Mouse (Mus musculus) erythroblast, embryonic 14.5 days (primary cell): ENCODE data around the gene Zfp473. TPM values are rescaled to one million over a fixed set of nuclear protein-coding genes. Genes with fewer than 3 reads are reported as not detected.

Experiments used
- H3K27me3 ChIP-seq: 2 replicates; pipeline ENCODE4 v1.6.1; 2012; ENCODE audit warnings: inconsistent platforms; ENCODE audit not compliant: control insufficient read depth
- H3K36me3 ChIP-seq: 2 replicates; pipeline ENCODE4 v1.6.1; 2012; ENCODE audit warnings: mild to moderate bottlenecking, inconsistent platforms; ENCODE audit not compliant: control insufficient read depth
- H3K4me1 ChIP-seq: 2 replicates; pipeline ENCODE4 v1.6.1; 2012; ENCODE audit warnings: inconsistent platforms; ENCODE audit not compliant: control insufficient read depth
- H3K4me3 ChIP-seq: replicated peaks from 2 replicates; pipeline ENCODE3; 2012; ENCODE audit warnings: moderate library complexity, mild to moderate bottlenecking, inconsistent platforms
- H3K9me3 ChIP-seq: 2 replicates; pipeline ENCODE4 v1.6.1; 2012; ENCODE audit warnings: low read length, inconsistent platforms, mixed read lengths; ENCODE audit not compliant: control insufficient read depth
- GATA1 ChIP-seq: IDR thresholded peaks from 2 replicates; pipeline ENCODE4 v1.6.1; 2012; ENCODE audit warnings: low read length, inconsistent platforms, mixed read lengths
- TAL1 ChIP-seq: IDR thresholded peaks from 3 replicates; pipeline ENCODE4 v1.6.1; 2012; ENCODE audit warnings: low read length, inconsistent platforms, mixed read lengths
- polyA plus RNA-seq: library from polyadenylated mRNA; stranded (reverse); fragments of >175 nt; gene quantifications from 2 replicates; pipeline ENCODE4 v1.2.3, GENCODE M21; 2012

The Zfp473 gene
- polyA plus RNA-seq, 1 experiment: 0.07 TPM

DNA sequence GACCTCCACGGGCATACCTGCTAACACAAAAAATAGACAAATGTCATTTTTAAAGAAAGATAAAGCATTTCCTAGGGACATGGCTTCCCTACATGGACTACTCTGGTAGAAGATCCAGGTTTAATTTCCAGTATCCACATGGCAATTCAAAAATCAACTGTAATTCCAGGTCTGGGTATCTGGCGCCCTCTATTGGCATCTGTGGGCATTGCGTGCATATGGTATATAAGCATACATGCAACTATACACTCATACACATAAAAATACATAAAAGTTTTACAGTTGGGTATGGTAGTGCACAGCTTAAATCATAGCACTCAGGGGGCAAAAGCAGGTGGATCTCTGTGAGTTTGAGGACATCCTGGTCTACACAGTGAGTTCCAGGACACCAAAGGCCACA, 46.5 kb downstream of the Zfp473 start:
- no peak for TF ChIP-seq GATA1
- Histone ChIP-seq H3K4me3 (no peak overlapping the region), H3K27me3 (no peaks in the 10 kb centered on the region), H3K36me3 (no peaks in the 10 kb centered on the region), H3K4me1 (no peaks in the 10 kb centered on the region), H3K9me3 (peaks cover 9% of the 10 kb centered on the region; the same call in 1 of the 2 replicates)

DNA sequence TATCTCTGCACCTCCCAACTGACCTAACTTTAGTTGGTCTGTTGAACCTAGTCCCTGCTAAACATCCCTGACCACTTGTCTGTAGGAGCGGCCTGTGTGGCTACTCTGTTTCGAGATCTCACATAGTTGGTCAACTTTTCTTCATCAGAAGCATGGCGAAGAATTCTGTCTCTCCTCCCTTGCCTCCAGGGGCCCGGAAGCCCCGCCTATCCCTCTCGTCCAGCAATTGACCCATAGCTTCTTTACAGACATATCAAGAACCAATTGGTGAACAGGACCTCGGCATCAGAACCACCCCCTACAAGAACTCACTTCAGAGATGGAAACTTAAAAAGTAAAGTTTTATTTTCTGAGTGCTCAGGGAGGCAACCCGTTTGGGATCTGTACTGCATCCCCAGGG, 47.9 kb downstream of the Zfp473 start:
- peaks cover 6% of the 10 kb centered on the region; the same call in 1 of the 2 replicates for H3K9me3 ChIP-seq
- H3K27me3 ChIP-seq: 0 out of 2 replicates have a peak, but pooled peaks cover 2% of the 10 kb centered on the region
- peaks cover 3% of the 10 kb centered on the region for H3K4me1 ChIP-seq
- TF ChIP-seq GATA1 (no peak), TAL1 (no peak)
- H3K36me3 ChIP-seq: no peaks in the 10 kb centered on the region
- no peak overlapping the region for H3K4me3 ChIP-seq

DNA sequence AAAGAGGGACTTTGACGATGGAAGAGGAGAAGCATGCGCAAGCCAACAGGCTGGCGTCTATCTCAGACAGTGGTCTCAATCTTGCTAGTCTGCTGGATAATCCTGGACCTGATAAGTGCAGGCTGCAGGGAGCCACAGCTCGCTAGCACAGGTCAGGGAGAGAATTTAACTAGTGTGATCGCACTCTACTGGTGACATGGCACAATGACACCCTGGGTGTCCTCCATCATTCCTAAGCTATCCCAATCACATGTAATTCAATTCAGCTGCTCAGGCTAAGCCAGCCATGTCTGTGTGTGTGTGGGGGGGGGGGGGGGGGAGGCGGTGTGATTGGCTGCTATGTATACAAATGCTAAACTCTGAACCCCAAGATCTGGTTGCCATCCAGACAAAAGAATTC, 48.9 kb downstream of the Zfp473 start:
- peaks cover 6% of the 10 kb centered on the region; the same call in 1 of the 2 replicates for H3K9me3 ChIP-seq
- peaks cover 12% of the 10 kb centered on the region for H3K27me3 ChIP-seq
- H3K4me1 ChIP-seq: peaks cover 11% of the 10 kb centered on the region
- no peak overlapping the region for H3K4me3 ChIP-seq
- TF ChIP-seq TAL1: no peak
- no peak for TF ChIP-seq GATA1
- no peaks in the 10 kb centered on the region for H3K36me3 ChIP-seq

DNA sequence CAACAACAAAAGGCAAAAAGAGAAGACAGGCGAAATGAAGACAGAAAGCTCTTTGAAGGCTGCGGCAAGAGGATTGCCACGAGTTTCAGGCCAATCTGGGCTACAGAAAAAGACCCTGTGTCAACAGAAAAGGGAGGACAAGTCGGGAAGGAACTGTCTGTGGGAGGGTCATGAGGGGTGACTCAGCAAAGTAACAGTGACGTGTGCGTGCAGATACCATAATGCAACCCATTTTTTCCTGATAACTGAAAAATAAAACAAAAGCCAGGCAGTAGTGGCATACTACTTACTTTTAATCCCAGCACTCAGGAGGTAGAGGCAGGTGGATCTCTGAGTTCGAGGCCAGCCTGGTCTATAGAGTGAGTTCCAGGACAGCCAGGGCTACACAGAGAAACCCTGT, 52.9 kb downstream of the Zfp473 start:
- Histone ChIP-seq H3K27me3 (peaks cover 15% of the 10 kb centered on the region), H3K9me3 (no peaks in the 10 kb centered on the region), H3K36me3 (no peaks in the 10 kb centered on the region), H3K4me3 (no peak overlapping the region), H3K4me1 (peaks cover 11% of the 10 kb centered on the region)
- TF ChIP-seq TAL1 (no peak), GATA1 (no peak)

DNA sequence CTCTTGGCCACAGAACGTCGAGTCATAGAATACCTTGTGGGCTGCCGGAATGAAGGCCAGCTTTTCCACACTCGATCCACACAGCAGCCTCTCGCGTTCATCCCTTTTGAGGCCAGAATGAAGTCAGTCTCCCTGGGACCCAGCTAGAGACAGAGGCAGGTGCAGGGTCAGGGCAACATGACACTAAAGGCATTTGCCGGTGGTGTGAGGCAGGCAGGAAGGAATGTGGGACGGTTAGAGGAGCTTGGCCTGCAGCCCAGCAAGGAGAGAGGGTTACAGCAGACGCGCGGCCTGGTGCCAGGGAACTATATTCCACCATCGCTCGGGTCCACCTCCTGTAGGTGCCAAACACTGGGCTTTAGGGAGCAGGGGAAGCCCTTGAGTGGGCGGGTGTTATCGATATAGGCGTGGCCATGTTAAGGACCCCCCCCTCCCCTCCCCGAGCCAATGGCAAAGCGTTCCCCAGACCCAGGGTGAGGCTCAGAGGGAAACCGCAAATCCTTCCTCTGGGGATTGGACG, 53.6 kb downstream of the Zfp473 start:
- Histone ChIP-seq H3K27me3 (peaks cover 15% of the 10 kb centered on the region), H3K4me1 (peaks cover 11% of the 10 kb centered on the region), H3K36me3 (no peaks in the 10 kb centered on the region), H3K4me3 (no peak overlapping the region), H3K9me3 (no peaks in the 10 kb centered on the region)
- TF ChIP-seq GATA1 (no peak), TAL1 (no peak)

DNA sequence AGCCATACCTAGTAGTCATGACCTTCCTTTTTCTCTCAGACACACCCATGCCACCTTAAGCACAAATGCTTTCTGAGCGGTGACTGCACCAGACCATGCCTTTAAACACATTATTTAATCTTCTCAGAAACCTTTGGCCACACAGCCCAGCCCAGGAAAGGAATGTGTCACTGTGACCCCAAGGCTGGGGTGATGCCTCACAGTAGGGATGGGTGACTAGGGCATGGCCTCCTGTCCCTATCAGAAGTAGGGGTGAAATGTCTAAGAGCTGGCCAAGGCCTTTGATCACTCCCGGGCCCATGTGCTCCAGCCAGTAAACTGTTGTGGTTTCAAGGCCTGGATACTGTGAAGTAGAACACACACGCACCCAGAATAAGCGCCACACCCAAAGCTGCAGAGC, 55.6 kb downstream of the Zfp473 start:
- peaks cover 15% of the 10 kb centered on the region for H3K27me3 ChIP-seq

DNA sequence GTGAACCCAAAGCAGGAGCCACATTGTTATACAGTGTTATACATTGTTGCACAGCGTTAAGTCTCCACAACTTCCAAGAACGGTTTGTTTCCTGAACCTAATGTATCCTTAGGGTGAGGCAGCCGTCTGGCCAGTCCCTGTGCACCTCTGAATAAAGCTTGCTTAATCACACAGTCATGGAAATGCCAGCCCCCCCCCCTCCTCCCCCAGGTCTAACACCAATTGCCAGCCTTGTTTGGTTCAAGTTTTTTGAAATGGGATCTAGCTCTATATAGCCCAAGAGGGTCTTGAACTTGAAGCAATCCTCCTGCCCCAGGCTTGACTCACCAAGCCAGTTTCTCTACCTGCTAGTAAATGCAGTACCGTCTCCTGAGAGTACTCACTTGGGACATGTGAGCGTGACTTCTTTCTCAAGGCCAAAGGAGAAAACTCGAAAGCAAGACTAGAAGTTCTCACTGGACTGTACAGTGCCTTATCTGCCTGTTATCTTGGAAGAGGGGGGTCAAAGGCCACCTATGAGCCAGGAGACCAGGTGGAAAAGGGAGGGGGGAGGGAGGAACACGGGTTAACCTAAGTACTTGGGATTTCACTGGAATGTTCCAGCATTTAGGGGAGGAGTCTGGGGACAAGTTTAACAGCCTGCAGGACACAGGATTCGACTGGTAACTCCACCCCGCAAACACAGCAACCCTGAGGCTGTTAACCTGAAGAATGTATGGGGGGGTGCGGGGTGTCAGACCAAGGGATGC, 57.2 kb downstream of the Zfp473 start:
- H3K4me1 ChIP-seq: peaks cover 11% of the 10 kb centered on the region
- TF ChIP-seq TAL1: no peak
- TF ChIP-seq GATA1: no peak
- no peak overlapping the region for H3K4me3 ChIP-seq
- peaks cover 13% of the 10 kb centered on the region for H3K27me3 ChIP-seq
- no peaks in the 10 kb centered on the region for H3K9me3 ChIP-seq
- no peaks in the 10 kb centered on the region for H3K36me3 ChIP-seq

More for the DNA sequence above, 55.6 kb downstream of the Zfp473 start:
- Histone ChIP-seq H3K36me3 (no peaks in the 10 kb centered on the region), H3K4me1 (peaks cover 11% of the 10 kb centered on the region), H3K9me3 (no peaks in the 10 kb centered on the region), H3K4me3 (no peak overlapping the region)
- TF ChIP-seq TAL1: no peak
- no peak for TF ChIP-seq GATA1

DNA sequence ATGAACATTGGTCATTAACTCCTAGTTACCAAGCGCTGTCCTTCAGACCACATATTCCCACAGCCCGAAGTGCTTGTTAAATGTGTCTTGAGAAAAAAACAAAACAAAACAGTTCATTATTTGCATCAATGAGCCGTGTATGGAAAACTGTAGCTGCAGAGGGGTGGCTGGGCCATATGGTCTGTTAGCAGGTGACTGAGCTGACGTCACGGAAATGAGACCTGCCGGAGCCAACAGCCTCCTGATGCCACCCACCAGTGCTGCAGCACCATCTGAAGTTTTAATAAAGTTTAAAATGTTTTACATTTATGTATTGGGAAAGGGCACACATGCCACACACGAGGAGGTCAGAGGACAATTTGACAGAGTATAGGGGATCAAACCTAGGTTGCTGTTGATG, 61.5 kb downstream of the Zfp473 start:
- Histone ChIP-seq H3K27me3 (no peaks in the 10 kb centered on the region), H3K36me3 (no peaks in the 10 kb centered on the region), H3K4me3 (no peak overlapping the region), H3K9me3 (no peaks in the 10 kb centered on the region), H3K4me1 (no peaks in the 10 kb centered on the region)
- TF ChIP-seq TAL1: no peak
- no peak for TF ChIP-seq GATA1

DNA sequence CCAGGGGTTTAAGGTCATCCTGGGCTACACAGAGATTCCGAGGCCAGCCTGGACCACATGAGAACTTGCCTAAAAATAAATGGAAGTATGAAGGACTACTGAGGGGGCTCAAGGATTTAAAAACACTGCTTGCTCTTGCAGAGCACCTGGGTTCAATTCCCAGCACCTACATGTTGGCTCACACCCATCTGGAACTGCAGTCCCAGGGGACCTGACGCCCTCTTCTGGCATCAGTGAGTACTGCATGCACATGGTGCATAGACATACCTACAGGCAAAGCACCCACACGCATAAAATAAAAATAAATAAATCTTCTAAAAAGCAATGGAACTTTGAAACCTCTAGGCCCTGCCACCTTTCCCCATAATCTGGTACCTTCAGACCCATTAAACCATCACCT, 62.0 kb downstream of the Zfp473 start:
- no peaks in the 10 kb centered on the region for H3K4me1 ChIP-seq
- H3K4me3 ChIP-seq: no peak overlapping the region
- no peaks in the 10 kb centered on the region for H3K36me3 ChIP-seq
- H3K27me3 ChIP-seq: no peaks in the 10 kb centered on the region
- H3K9me3 ChIP-seq: no peaks in the 10 kb centered on the region
- no peak for TF ChIP-seq GATA1
- TF ChIP-seq TAL1: no peak
